10 mouse cellular contexts compared by ENCODE assay signal in the genomic region with DNA sequence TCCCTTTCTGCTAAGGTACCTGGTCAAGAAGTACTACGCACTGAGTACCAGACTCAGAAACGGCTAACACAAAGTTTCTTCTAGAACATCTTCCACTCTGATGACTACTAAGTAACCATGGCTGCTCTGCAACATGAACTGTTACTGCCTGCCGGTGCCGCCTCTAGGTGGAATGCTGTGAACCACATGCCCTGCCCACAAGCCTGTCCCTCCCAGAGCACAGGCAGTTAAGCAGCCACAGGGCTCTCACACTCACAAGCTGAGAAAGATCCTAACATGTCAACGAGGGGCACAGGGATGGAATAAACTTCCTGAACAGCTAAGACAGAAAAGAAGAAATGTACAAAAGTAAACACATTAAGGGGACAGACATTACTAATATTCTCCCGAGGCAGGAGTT. TPM values are rescaled to one million over a fixed set of nuclear protein-coding genes. Genes with fewer than 3 reads are reported as not detected.
DNase-seq lines count a peak whose midpoint lies in the region; ATAC-seq and TF ChIP-seq lines count a peak whose summit lies in the region.
"Had no signal": no experiment of that assay in that cellular context is flagged by ENCODE, and none has a peak within 500 bp of the region (broad histone marks: within the 10 kb centered on the region; RNA-seq: fewer than 3 reads in every experiment).

No protein-coding gene starts in this region.

- intact Hi-C loops in heart, adult 2 months (cut with DNase I): no loop called here

- no peak for TF ChIP-seq POLR2A in heart, adult 2 months (IDR thresholded peaks at IDR 0.05; ENCODE audit: insufficient read depth, low read depth, low read length)

- no peak overlapping the region for H3K4me2 ChIP-seq in limb, embryonic 15.5 days
- H3K4me2 ChIP-seq: limb, embryonic 12.5 days had no signal

- H3K27me3 ChIP-seq in heart, adult 2 months (ENCODE audit: control insufficient read depth, insufficient read depth, low read length): no peaks in the 10 kb centered on the region
- H3K27me3 ChIP-seq in limb, embryonic 15.5 days: no peaks in the 10 kb centered on the region
- no peaks in the 10 kb centered on the region for H3K27me3 ChIP-seq in limb, embryonic 10.5 days (ENCODE audit: low read depth, poor library complexity, severe bottlenecking)
- H3K27me3 ChIP-seq: limb, embryonic 12.5 days had no signal

- TF ChIP-seq CTCF in heart, adult 2 months (IDR thresholded peaks at IDR 0.05): no peak

- no peak for DNase-seq in heart, adult 2 months
- no peak for DNase-seq in heart, adult 8-10 months (ENCODE audit: low spot score)
- no peak for DNase-seq in limb, embryonic 10.5 days (ENCODE audit: low spot score)
- no peak for DNase-seq in thymus, postnatal 25 days
- no peak for DNase-seq in adrenal gland, postnatal 25 days
- DNase-seq: thymus, adult 2 months had no signal

- H3K36me3 ChIP-seq in heart, adult 2 months (ENCODE audit: control insufficient read depth, insufficient read depth, low read length): peaks cover 48% of the 10 kb centered on the region
- peaks cover 42% of the 10 kb centered on the region for H3K36me3 ChIP-seq in limb, embryonic 15.5 days
- peaks cover 70% of the 10 kb centered on the region for H3K36me3 ChIP-seq in limb, embryonic 10.5 days

- 33% methylated on average over 6 of the region's 6 CpGs for whole genome bisulfite sequencing in heart, adult 2 months
- 55% methylated on average over 6 of the region's 6 CpGs for WGBS in limb, embryonic 15.5 days
- 84% methylated on average over 6 of the region's 6 CpGs for WGBS in limb, embryonic 10.5 days

- H3K27ac ChIP-seq in heart, adult 2 months: peak overlapping the region; percentile 38; the same call in 1 of the 2 replicates
- peak overlapping the region; percentile 5; the same call in 1 of the 2 replicates for H3K27ac ChIP-seq in limb, embryonic 15.5 days
- H3K27ac ChIP-seq in limb, embryonic 10.5 days: no peak overlapping the region

- peaks cover 41% of the 10 kb centered on the region for H3K4me1 ChIP-seq in heart, adult 2 months (ENCODE audit: control insufficient read depth, insufficient read depth, low read length)
- peaks cover 44% of the 10 kb centered on the region for H3K4me1 ChIP-seq in limb, embryonic 15.5 days
- H3K4me1 ChIP-seq in limb, embryonic 10.5 days: peaks cover 3% of the 10 kb centered on the region; the same call in 1 of the 2 replicates

- H3K79me2 ChIP-seq in heart, adult 2 months (replicated peaks; ENCODE audit: control insufficient read depth, insufficient read depth, low read length): peaks cover 13% of the 10 kb centered on the region

- TF ChIP-seq EP300 in heart, adult 2 months (IDR thresholded peaks at IDR 0.05; ENCODE audit: insufficient read depth, low read depth, low read length): no peak

- H3K9me3 ChIP-seq in limb, embryonic 15.5 days: no peaks in the 10 kb centered on the region
- no peaks in the 10 kb centered on the region for H3K9me3 ChIP-seq in limb, embryonic 10.5 days (replicated peaks)
- H3K9me3 ChIP-seq: limb, embryonic 12.5 days had no signal

- H3K4me3 ChIP-seq in heart, adult 2 months: no peak overlapping the region
- no peak overlapping the region for H3K4me3 ChIP-seq in limb, embryonic 15.5 days
- H3K4me3 ChIP-seq in limb, embryonic 10.5 days: no peak overlapping the region
- H3K4me3 ChIP-seq: limb, embryonic 12.5 days had no signal

- 0 out of 2 replicates have a peak, but pooled peaks have one; percentile 45 for ATAC-seq in limb, embryonic 15.5 days (ENCODE audit: insufficient number of reproducible peaks, low FRiP score, low TSS enrichment, low read depth)
- ATAC-seq in CD4-positive, CD25-positive, alpha-beta regulatory T cell, adult 4 months: peak; percentile 28
- ATAC-seq in megakaryocyte-erythroid progenitor cell, adult 5-6 weeks (replicated peaks; ENCODE audit: low FRiP score, low TSS enrichment, poor library complexity, severe bottlenecking): 0 out of 2 replicates have a peak, but pooled peaks have one; percentile 31

- H3K9ac ChIP-seq in heart, adult 2 months (ENCODE audit: low read depth, low read length): peak overlapping the region; percentile 18; the same call in 1 of the 2 replicates
- H3K9ac ChIP-seq in limb, embryonic 15.5 days: no peak overlapping the region
- H3K9ac ChIP-seq: limb, embryonic 12.5 days had no signal

RNA-seq across cellular contexts. Expression of gene Rac1, which starts 10.4 kb away (rescaled TPM):
- total RNA-seq in heart, adult 2 months (2021): 100 to 1,000 TPM; 219 to 231 TPM
- 204 and 351 TPM in 2 replicates for polyA plus RNA-seq in heart, adult 2 months (2012; rRNA removed)
- 100 to 1,000 TPM; 207 to 235 (median 219) TPM for total RNA-seq in heart, adult 8-10 months (2022)
- polyA plus RNA-seq in limb, embryonic 15.5 days (2015; fragmentation: Nextera tagmentation; extraction: Ambion mirVana): 467 and 506 TPM in 2 replicates
- 451 and 473 TPM in 2 replicates for polyA plus RNA-seq in limb, embryonic 10.5 days (2016; fragmentation: Nextera tagmentation; extraction: Ambion mirVana)
- 10 to 100 TPM; 51.5 to 66.6 TPM for polyA plus RNA-seq in CD4-positive, CD25-positive, alpha-beta regulatory T cell, adult 4 months (2017; shearing (Covaris generic))
- total RNA-seq in megakaryocyte-erythroid progenitor cell, adult 5-6 weeks (2014; fragmentation: Nextera tagmentation): 140 and 211 TPM in 2 replicates
- 64.1 and 110 TPM in 2 replicates for total RNA-seq in megakaryocyte-erythroid progenitor cell, adult 5-6 weeks (2017)
- total RNA-seq in adrenal gland, postnatal 25 days (2021): 358 and 372 TPM in 2 replicates

RNA-seq across cellular contexts. Expression of gene Daglb, which starts 53.1 kb away (rescaled TPM):
- total RNA-seq in heart, adult 2 months (2021): 1 to 10 TPM; 7.6 to 8.2 TPM
- polyA plus RNA-seq in heart, adult 2 months (2012; rRNA removed): 9.7 and 12.2 TPM in 2 replicates
- total RNA-seq in heart, adult 8-10 months (2022): 1 to 10 TPM; 8.1 to 9.3 (median 8.8) TPM
- polyA plus RNA-seq in limb, embryonic 15.5 days (2015; fragmentation: Nextera tagmentation; extraction: Ambion mirVana): 9.9 and 10.8 TPM in 2 replicates
- polyA plus RNA-seq in limb, embryonic 10.5 days (2016; fragmentation: Nextera tagmentation; extraction: Ambion mirVana): 10.5 and 10.6 TPM in 2 replicates
- polyA plus RNA-seq in CD4-positive, CD25-positive, alpha-beta regulatory T cell, adult 4 months (2017; shearing (Covaris generic)): 10 to 100 TPM; 11.5 to 13.7 TPM
- 15.7 and 23.9 TPM in 2 replicates for total RNA-seq in megakaryocyte-erythroid progenitor cell, adult 5-6 weeks (2014; fragmentation: Nextera tagmentation)
- total RNA-seq in megakaryocyte-erythroid progenitor cell, adult 5-6 weeks (2017): 10.3 and 12.4 TPM in 2 replicates
- total RNA-seq in adrenal gland, postnatal 25 days (2021): 18.7 and 21.9 TPM in 2 replicates
